Mouse (Mus musculus) limb, embryonic 12.5 days (tissue): Measurements from ENCODE around the gene Ifitm1. TPM values are rescaled to one million over a fixed set of nuclear protein-coding genes. Genes with fewer than 3 reads are reported as not detected.

Experiments
- ATAC-seq: fragments of 200-750 bp; cut with Nextera tagmentation; 2 replicates; pipeline ENCODE4 v1.8.0; 2017; ENCODE audit warnings: low read depth, moderate TSS enrichment; ENCODE audit not compliant: insufficient number of reproducible peaks, insufficient read depth, low FRiP score, low TSS enrichment
- H3K27ac ChIP-seq: fragments of 300-500 bp; sonication (generic); 2 replicates; pipeline ENCODE4 v1.5.1; 2016; ENCODE audit warnings: mild to moderate bottlenecking, moderate library complexity
- H3K27me3 ChIP-seq: fragments of 300-500 bp; sonication (generic); 2 replicates; pipeline ENCODE4 v1.6.1; 2016; ENCODE audit warnings: mild to moderate bottlenecking, moderate library complexity
- H3K36me3 ChIP-seq: fragments of 300-500 bp; sonication (generic); 2 replicates; pipeline ENCODE4 v1.6.1; 2016; ENCODE audit warnings: mild to moderate bottlenecking, moderate library complexity
- H3K4me1 ChIP-seq: fragments of 300-500 bp; sonication (generic); replicated peaks from 2 replicates; pipeline ENCODE4 v1.6.1; 2016
- H3K4me2 ChIP-seq: fragments of 300-500 bp; sonication (generic); 2 replicates; pipeline ENCODE4 v1.6.1; 2016; ENCODE audit warnings: mild to moderate bottlenecking, moderate library complexity
- H3K4me3 ChIP-seq: fragments of 300-500 bp; sonication (generic); replicated peaks from 2 replicates; pipeline ENCODE4 v1.5.1; 2016; ENCODE audit warnings: mild to moderate bottlenecking
- H3K9ac ChIP-seq: fragments of 300-500 bp; sonication (generic); replicated peaks from 2 replicates; pipeline ENCODE4 v1.6.1; 2016; ENCODE audit warnings: mild to moderate bottlenecking, moderate library complexity
- H3K9me3 ChIP-seq: fragments of 300-500 bp; sonication (generic); 2 replicates; pipeline ENCODE4 v1.6.1; 2016; ENCODE audit warnings: mild to moderate bottlenecking, moderate library complexity
- WGBS: fragments of 180-500 bp; shearing (Covaris S2); methylation state at CpG from one replicate; pipeline ENCODE4 v1.1.7; 2016; 5-methylcytosine and 5-hydroxymethylcytosine counted together
- polyA plus RNA-seq: library from polyadenylated mRNA; unstranded; fragments of >200 nt; fragmentation: Nextera tagmentation; extraction: Ambion mirVana; gene quantifications from 2 replicates; pipeline ENCODE4 v1.2.1, GENCODE M21; 2016

The Ifitm1 gene
- polyA plus RNA-seq, 1 experiment from 2014 or later: 78.8 TPM

DNA sequence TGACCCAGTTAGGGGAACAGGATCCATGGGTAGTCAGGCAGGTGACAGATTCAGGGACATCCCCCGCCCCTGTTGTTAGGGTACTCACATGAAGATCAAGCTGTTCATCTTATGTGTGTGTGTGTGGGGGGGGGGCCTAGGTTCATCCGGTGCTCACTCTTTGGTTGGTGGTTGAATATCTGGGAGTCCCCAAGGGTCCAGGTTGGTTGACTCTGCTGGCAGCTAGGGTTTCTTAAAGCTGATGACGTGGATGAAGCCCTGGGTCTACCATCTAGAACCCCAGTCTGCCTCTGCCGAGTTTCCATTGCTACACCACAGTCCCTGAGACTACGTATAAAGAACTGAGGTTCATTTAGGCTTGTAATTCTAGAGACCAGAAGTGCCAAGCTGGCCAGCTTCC, 52.0 kb downstream of the Ifitm1 start:
- WGBS: 91% methylated on average over 5 of the region's 5 CpGs
- no peak overlapping the region for H3K9ac ChIP-seq
- H3K27me3 ChIP-seq: no peaks in the 10 kb centered on the region
- no peak for ATAC-seq
- no peaks in the 10 kb centered on the region for H3K9me3 ChIP-seq
- no peaks in the 10 kb centered on the region for H3K4me1 ChIP-seq
- no peak overlapping the region for H3K27ac ChIP-seq
- no peaks in the 10 kb centered on the region for H3K36me3 ChIP-seq
- no peak overlapping the region for H3K4me2 ChIP-seq
- no peak overlapping the region for H3K4me3 ChIP-seq

Other genes with a start within 250 kb of the Ifitm1 start
- gene Cyp2e1, start 203.5 kb upstream of the Ifitm1 start, polyA plus RNA-seq: not detected in 2 replicates
- gene Syce1, start 179.4 kb upstream of the Ifitm1 start, polyA plus RNA-seq: 0.69 and 1.4 TPM in 2 replicates
- 3.0 TPM in 2 replicates for gene Zfp941, start 145.0 kb upstream of the Ifitm1 start, polyA plus RNA-seq
- gene Urah, start 132.2 kb upstream of the Ifitm1 start, polyA plus RNA-seq: 0.33 and 1.3 TPM in 2 replicates
- gene Scgb1c1, start 121.7 kb upstream of the Ifitm1 start, polyA plus RNA-seq: not detected in 2 replicates
- not detected in 2 replicates for gene Odf3, start 119.4 kb upstream of the Ifitm1 start, polyA plus RNA-seq
- gene Gm45785, start 110.9 kb upstream of the Ifitm1 start, polyA plus RNA-seq: 0.23 TPM in 1 of 2 replicates, not detected in the other
- gene Ric8a, start 110.3 kb upstream of the Ifitm1 start, polyA plus RNA-seq: 53.0 and 60.3 TPM in 2 replicates
- 38.3 and 38.9 TPM in 2 replicates for gene Bet1l, start 109.6 kb upstream of the Ifitm1 start, polyA plus RNA-seq
- 271 and 302 TPM in 2 replicates for gene Psmd13, start 85.3 kb upstream of the Ifitm1 start, polyA plus RNA-seq
- gene Sirt3, start 84.9 kb upstream of the Ifitm1 start, polyA plus RNA-seq: 28.3 and 29.9 TPM in 2 replicates
- 1.9 and 2.7 TPM in 2 replicates for gene Cox8b, start 66.8 kb upstream of the Ifitm1 start, polyA plus RNA-seq
- not detected in 2 replicates for gene Nlrp6, start 46.3 kb upstream of the Ifitm1 start, polyA plus RNA-seq
- 18.9 and 21.5 TPM in 2 replicates for gene Pgghg, start 25.8 kb upstream of the Ifitm1 start, polyA plus RNA-seq
- gene Ifitm5, start 16.9 kb upstream of the Ifitm1 start, polyA plus RNA-seq: 5.6 and 6.1 TPM in 2 replicates
- gene Gm45717, start 11.3 kb upstream of the Ifitm1 start, polyA plus RNA-seq: not detected in 2 replicates
- 941 and 1,046 TPM in 2 replicates for gene Ifitm2, start 11.2 kb upstream of the Ifitm1 start, polyA plus RNA-seq
- 56.5 and 68.6 TPM in 2 replicates for gene Ifitm3, start 43.5 kb downstream of the Ifitm1 start, polyA plus RNA-seq
- not detected in 2 replicates for gene Ifitm6, start 50.7 kb downstream of the Ifitm1 start, polyA plus RNA-seq
- gene Gm17387, start 61.9 kb downstream of the Ifitm1 start, polyA plus RNA-seq: not detected in 2 replicates
- 37.3 and 40.1 TPM in 2 replicates for gene B4galnt4, start 93.9 kb downstream of the Ifitm1 start, polyA plus RNA-seq
- 14.6 and 14.9 TPM in 2 replicates for gene Pkp3, start 111.0 kb downstream of the Ifitm1 start, polyA plus RNA-seq
- gene Sigirr, start 133.4 kb downstream of the Ifitm1 start, polyA plus RNA-seq: 2.2 and 2.5 TPM in 2 replicates
- gene Ano9, start 150.6 kb downstream of the Ifitm1 start, polyA plus RNA-seq: 1.6 and 2.0 TPM in 2 replicates
- 76.0 and 76.7 TPM in 2 replicates for gene Ptdss2, start 155.2 kb downstream of the Ifitm1 start, polyA plus RNA-seq
- gene Rnh1, start 205.6 kb downstream of the Ifitm1 start, polyA plus RNA-seq: 88.5 and 91.5 TPM in 2 replicates
- 95.3 and 98.1 TPM in 2 replicates for gene Hras, start 226.8 kb downstream of the Ifitm1 start, polyA plus RNA-seq
- 17.0 and 19.0 TPM in 2 replicates for gene Lrrc56, start 226.9 kb downstream of the Ifitm1 start, polyA plus RNA-seq
- 4.2 and 5.2 TPM in 2 replicates for gene Lmntd2, start 246.9 kb downstream of the Ifitm1 start, polyA plus RNA-seq
- gene Rassf7, start 248.6 kb downstream of the Ifitm1 start, polyA plus RNA-seq: 39.1 and 43.7 TPM in 2 replicates